Mouse (Mus musculus) natural killer cell, adult 2 months (primary cell): ENCODE measurements around the gene Tdpoz2.
"Not testable (repeated sequence)": the region's sequence is repeated elsewhere in the genome, so short reads cannot be mapped to it uniquely, and the experiment has no call there.

Experiments used
- DNase-seq, 2 experiments: peaks; one replicate each; pipeline ENCODE4 v3.0.0; 2022; ENCODE audit warnings: low spot score in 2 of 2

Tdpoz2 gene

DNA sequence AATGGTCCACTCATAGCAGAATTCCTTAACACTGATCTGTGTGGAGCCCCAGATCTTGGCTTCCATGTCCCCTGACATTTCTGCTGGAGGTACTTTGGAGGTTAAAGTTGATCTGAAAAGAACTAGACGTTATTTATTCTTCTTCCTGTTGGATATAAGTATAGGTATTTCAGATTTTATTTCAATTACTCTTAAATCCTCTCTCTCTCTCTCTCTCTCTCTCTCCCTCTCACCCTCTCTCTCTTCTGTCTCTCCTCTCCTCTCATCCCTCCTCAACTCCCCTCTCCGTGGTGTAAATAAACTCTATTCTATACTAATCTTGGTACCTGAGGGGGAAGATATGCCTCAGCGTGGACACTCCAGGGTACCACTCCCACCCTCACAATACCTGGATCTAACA lies at the start of gene Tdpoz2:
Gene Tdpoz2, minus strand, starts transcription at position 101 of the 400 bp plus-strand sequence.
- no peak for DNase-seq

DNA sequence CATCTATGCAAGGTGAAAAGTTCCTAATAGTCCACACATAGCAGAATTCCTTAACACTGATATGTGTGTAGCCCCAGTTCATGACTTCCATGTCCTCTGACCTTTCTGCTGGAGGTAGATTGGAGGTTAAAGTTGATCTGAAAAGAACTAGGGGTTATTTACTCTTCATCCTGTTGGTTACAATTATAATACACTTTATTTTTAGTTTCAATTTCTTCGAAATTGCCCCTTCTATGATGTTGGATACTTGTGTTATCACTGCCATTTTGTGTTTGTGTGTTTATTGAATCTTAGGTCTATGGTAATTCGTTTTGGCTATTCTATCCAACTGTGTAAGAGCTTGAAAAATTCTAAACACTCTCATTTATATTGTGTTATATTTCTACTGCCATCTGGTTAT lies 40.5 kb upstream of the Tdpoz2 start, which contains the start of gene Gm37596:
Gene Gm37596, minus strand, starts transcription at position 101 of the 400 bp plus-strand sequence.
- DNase-seq, result not testable (repeated sequence)

DNA sequence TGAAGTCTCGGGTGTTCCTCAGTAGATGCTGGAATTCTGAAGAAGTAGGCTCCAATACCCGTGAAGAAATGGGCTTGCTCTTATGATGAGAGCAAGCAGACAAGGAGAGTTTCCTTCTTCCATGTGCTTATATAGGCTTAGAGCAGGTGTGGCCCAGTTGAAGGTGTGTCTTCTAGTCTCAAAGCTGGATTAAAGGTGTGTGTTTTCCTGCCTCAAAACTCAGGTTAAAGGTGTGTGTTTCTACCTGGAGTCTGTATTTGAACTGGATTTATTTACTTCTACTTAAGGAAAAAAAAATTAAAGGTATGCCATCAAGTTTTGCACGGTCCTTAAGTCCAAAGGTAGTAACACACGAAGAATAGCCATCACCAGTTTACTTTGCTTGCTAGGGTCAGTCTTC lies 23.7 kb upstream of the Tdpoz2 start, which contains the start of gene Tdpoz1:
Gene Tdpoz1, minus strand, starts transcription at position 101 of the 400 bp plus-strand sequence.
- not testable (repeated sequence) for DNase-seq

DNA sequence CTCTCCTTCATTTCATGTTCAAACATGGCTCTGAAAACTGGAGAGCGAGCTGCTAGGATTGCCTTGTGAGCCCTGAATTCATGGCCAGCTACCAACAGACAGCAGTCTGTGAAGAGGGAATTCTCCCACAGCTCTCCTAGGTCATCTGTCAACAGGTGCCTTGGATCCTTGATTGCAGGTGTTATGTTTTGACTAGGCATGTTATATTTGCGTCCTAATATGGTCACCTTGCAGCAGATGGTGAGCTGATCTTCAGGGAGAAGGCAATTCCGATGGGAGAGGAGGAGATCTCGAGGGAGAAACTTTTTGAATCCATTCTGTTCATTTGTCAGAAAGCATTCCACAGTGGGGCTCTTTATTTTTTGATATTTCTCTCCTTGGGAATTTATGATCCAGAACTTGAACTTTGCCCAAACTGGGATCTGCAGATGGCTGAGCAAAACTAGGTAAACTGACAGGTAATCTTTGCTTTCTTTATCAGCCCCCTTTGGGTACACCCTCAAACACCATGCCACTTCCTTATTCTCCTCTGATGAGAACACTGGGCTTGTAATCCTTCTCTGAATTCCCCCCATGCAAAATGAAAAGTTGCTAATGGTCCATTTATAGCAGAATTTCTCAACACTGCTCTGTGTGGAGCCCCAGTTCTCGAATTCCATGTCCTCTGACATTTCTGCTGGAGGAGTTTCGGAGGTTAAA lies 18.5 kb upstream of the Tdpoz2 start:
- DNase-seq, result not testable (repeated sequence)

GRCm38 (mm10) chr3:93654260-93654659 lies 1.8 kb upstream of the Tdpoz2 start:
- DNase-seq, result no peak

GRCm38 (mm10) chr3:93630917-93631714 lies 21.4 kb downstream of the Tdpoz2 start:
- DNase-seq, result not testable (repeated sequence)

- DNase-seq, result peak in 1 of 2 experiments; percentile 34
These were observed 43.5 kb downstream of the Tdpoz2 start for GRCm38 (mm10) chr3:93608970-93609369.

DNA sequence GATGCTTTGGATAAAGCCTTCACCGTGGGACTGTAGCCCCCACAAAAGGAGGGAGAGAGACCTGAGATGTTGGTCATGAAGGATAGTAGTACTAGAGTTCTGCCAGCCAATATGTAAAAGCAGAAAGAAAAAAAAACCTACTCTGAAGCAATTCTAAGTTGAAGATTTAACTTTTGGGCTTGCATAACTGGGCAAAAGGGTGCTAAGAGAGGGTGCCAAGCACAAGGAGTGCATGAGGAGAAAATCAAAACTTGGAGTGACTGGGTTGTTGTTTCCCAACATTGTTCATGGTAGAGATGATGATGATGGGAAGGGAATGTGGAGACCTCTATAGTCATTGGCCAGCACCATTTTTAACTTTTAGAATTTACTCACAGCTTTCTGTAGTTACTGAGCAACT lies 50.6 kb downstream of the Tdpoz2 start:
- DNase-seq, result no peak
